Mouse (Mus musculus): ENCODE results near the gene Serpina1c. TPM values are rescaled to one million over a fixed set of nuclear protein-coding genes. Genes with fewer than 3 reads are reported as not detected.
"Not testable (repeated sequence)": the region's sequence is repeated elsewhere in the genome, so short reads cannot be mapped to it uniquely, and the experiment has no call there.

Serpina1c gene
- polyA plus RNA-seq, 1 experiment from 2014 or later: 33.2 TPM

- WGBS: 75% methylated on average over 3 of the region's 4 CpGs
- not testable (repeated sequence) for H3K36me3 ChIP-seq (ENCODE audit: control insufficient read depth, insufficient read depth, low read length); H3K4me2 ChIP-seq (ENCODE audit: low read depth, low read length); H3K4me1 ChIP-seq (ENCODE audit: control insufficient read depth, insufficient read depth, low read length); H3K27ac ChIP-seq (ENCODE audit: low read length); H3K4me3 ChIP-seq (ENCODE audit: low read length); H3K27me3 ChIP-seq (replicated peaks; ENCODE audit: control insufficient read depth, insufficient read depth, low read length); H3K9me3 ChIP-seq (ENCODE audit: control insufficient read depth, low read length); ATAC-seq; H3K9ac ChIP-seq (ENCODE audit: low read depth, low read length)
These were observed 44.1 kb downstream of the Serpina1c start for GRCm38 (mm10) chr12:103860571-103860970.

GRCm38 (mm10) chr12:103859584-103859983, 45.1 kb downstream of the Serpina1c start:
- not testable (repeated sequence) for H3K36me3 ChIP-seq (ENCODE audit: control insufficient read depth, insufficient read depth, low read length); H3K9me3 ChIP-seq (ENCODE audit: control insufficient read depth, low read length); H3K4me1 ChIP-seq (ENCODE audit: control insufficient read depth, insufficient read depth, low read length); H3K27me3 ChIP-seq (replicated peaks; ENCODE audit: control insufficient read depth, insufficient read depth, low read length); ATAC-seq; H3K27ac ChIP-seq (ENCODE audit: low read length); H3K4me2 ChIP-seq (ENCODE audit: low read depth, low read length); H3K9ac ChIP-seq (ENCODE audit: low read depth, low read length); H3K4me3 ChIP-seq (ENCODE audit: low read length)
- WGBS: 71% methylated on average over 3 of the region's 3 CpGs

- not testable (repeated sequence) for ATAC-seq; H3K4me1 ChIP-seq (ENCODE audit: control insufficient read depth, insufficient read depth, low read length); H3K27ac ChIP-seq (ENCODE audit: low read length); H3K4me3 ChIP-seq (ENCODE audit: low read length); H3K4me2 ChIP-seq (ENCODE audit: low read depth, low read length); H3K9me3 ChIP-seq (ENCODE audit: control insufficient read depth, low read length); H3K27me3 ChIP-seq (replicated peaks; ENCODE audit: control insufficient read depth, insufficient read depth, low read length); H3K36me3 ChIP-seq (ENCODE audit: control insufficient read depth, insufficient read depth, low read length); H3K9ac ChIP-seq (ENCODE audit: low read depth, low read length)
- WGBS: 87% methylated on average over 2 of the region's 2 CpGs
These were observed 51.7 kb downstream of the Serpina1c start for GRCm38 (mm10) chr12:103853032-103853431.

Other genes with a start within 250 kb of the Serpina1c start
- 53.8 and 90.3 TPM in 2 replicates for gene Serpina6, start 247.7 kb downstream of the Serpina1c start, polyA plus RNA-seq (2015; fragmentation: Nextera tagmentation; extraction: Ambion mirVana)
- gene Serpina16, start 228.7 kb downstream of the Serpina1c start, polyA plus RNA-seq (2015; fragmentation: Nextera tagmentation; extraction: Ambion mirVana): 0.09 and 0.31 TPM in 2 replicates
- 0.12 TPM in 1 of 2 replicates, not detected in the other for gene Serpina1f, start 209.4 kb downstream of the Serpina1c start, polyA plus RNA-seq (2015; fragmentation: Nextera tagmentation; extraction: Ambion mirVana)
- 16.7 and 18.2 TPM in 2 replicates for gene Serpina1d, start 131.3 kb downstream of the Serpina1c start, polyA plus RNA-seq (2015; fragmentation: Nextera tagmentation; extraction: Ambion mirVana)
- 61.3 and 78.5 TPM in 2 replicates for gene Serpina1b, start 74.5 kb downstream of the Serpina1c start, polyA plus RNA-seq (2015; fragmentation: Nextera tagmentation; extraction: Ambion mirVana)
- 35.7 and 38.3 TPM in 2 replicates for gene Serpina1a, start 41.3 kb downstream of the Serpina1c start, polyA plus RNA-seq (2015; fragmentation: Nextera tagmentation; extraction: Ambion mirVana)
- 49.8 and 59.2 TPM in 2 replicates for gene Serpina1e, start 54.1 kb upstream of the Serpina1c start, polyA plus RNA-seq (2015; fragmentation: Nextera tagmentation; extraction: Ambion mirVana)
- gene Serpina11, start 85.1 kb upstream of the Serpina1c start, polyA plus RNA-seq (2015; fragmentation: Nextera tagmentation; extraction: Ambion mirVana): 0.09 and 0.38 TPM in 2 replicates
- 0.04 TPM in 1 of 2 replicates, not detected in the other for gene Serpina9, start 108.9 kb upstream of the Serpina1c start, polyA plus RNA-seq (2015; fragmentation: Nextera tagmentation; extraction: Ambion mirVana)
- not detected in 2 replicates for gene Serpina12, start 139.6 kb upstream of the Serpina1c start, polyA plus RNA-seq (2015; fragmentation: Nextera tagmentation; extraction: Ambion mirVana)
- gene Serpina5, start 196.2 kb upstream of the Serpina1c start, polyA plus RNA-seq (2015; fragmentation: Nextera tagmentation; extraction: Ambion mirVana): 0.06 and 0.10 TPM in 2 replicates
- not detected in 2 replicates for gene Serpina3a, start 207.8 kb upstream of the Serpina1c start, polyA plus RNA-seq (2015; fragmentation: Nextera tagmentation; extraction: Ambion mirVana)
- 0.06 TPM in 1 of 2 replicates, not detected in the other for gene Serpina3b, start 223.1 kb upstream of the Serpina1c start, polyA plus RNA-seq (2015; fragmentation: Nextera tagmentation; extraction: Ambion mirVana)
- 0.06 TPM in 1 of 2 replicates, not detected in the other for gene Serpina3c, start 249.0 kb upstream of the Serpina1c start, polyA plus RNA-seq (2015; fragmentation: Nextera tagmentation; extraction: Ambion mirVana)

Data from intestine, embryonic 16.5 days (tissue).